Mouse (Mus musculus) retina, postnatal 7 days (tissue): ENCODE measurements around the gene Irf3.

Experiments
- DNase-seq: peaks from one replicate; pipeline ENCODE4 v3.0.0-alpha.2; 2012; ENCODE audit warnings: low read depth, low spot score

Irf3 gene

DNA sequence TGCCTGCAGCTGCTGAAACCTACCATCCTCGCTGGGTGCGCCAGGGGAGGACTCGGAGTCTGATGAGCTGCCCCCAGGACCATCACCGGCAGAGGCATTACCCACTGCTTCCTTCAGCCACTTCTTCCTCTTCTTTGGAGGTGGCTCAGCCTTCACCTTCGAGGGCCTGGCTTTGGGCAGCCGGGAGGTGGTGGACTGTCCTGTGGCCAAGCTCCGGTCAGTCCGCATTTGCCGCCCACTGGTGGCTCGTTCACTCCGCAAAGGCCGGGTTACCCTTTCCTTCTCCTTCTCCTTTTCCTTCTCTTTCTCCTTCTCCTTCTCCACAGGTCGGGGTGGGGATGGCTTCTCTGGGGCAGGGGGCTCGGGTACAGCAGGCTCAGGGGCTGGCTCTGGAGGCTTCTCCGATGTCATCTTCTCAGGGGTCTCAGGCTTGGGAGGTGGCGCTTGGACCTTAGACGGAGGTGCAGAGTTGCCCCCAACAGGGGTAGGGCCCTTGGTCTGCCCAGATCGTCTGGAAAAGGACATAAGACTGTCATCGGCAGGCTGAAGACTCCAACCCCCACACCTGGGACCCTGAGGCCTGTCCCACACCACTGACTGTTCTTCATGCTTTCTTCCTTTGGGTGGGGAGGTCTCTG is 36.4 kb downstream of the Irf3 start:
- no peak for DNase-seq

- no peak for DNase-seq
Observed at GRCm38 (mm10) chr7:45035631-45036030, 38.2 kb downstream of the Irf3 start.

GRCm38 (mm10) chr7:45036702-45037101 is 39.3 kb downstream of the Irf3 start:
- no peak for DNase-seq

- no peak for DNase-seq
Observed at GRCm38 (mm10) chr7:45037720-45038361, 40.4 kb downstream of the Irf3 start.

- DNase-seq, result no peak
Observed at GRCm38 (mm10) chr7:45038411-45038810, 41.0 kb downstream of the Irf3 start.

DNA sequence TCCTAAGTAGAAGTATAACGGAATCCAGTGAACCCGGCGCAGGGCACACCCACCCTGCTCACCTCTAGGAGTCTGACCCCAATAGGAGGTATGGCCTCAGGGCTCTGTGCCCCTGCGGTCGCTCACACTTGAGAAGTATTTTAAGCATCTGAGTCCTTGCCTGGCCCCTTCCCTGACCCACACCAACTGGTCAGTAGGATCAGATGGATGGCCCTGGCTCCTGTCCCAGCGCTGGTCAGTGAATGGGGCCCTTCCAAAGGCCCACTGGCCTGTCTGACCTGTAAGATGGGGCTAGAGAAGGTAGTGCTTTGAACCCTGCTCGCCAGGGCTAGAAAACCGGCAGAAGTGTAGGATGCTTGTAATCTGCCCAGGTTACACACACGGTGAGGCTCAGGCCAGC is 43.4 kb downstream of the Irf3 start:
- no peak for DNase-seq

DNA sequence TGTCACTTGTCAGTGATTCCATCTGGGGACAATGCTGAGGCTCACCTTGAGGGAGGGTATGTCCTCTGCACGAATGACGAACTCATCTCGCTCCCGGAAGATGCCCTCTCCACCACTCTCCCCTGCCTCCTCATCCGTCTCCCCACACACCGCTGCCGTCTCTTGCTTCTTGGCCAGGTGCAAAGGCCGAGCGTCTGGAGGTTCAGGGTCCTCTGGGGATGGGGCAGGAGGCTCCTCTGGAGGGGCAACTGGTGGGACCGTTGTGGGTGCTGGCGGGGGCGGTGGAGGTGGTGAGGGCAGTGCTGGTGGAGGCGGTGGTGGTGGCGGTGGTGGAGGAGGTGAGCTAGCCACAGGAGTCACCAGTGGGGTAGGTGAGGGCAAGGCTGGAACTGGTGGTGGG is 45.9 kb downstream of the Irf3 start:
- DNase-seq, result no peak

GRCm38 (mm10) chr7:45045741-45046140 is 48.3 kb downstream of the Irf3 start:
- no peak for DNase-seq

DNA sequence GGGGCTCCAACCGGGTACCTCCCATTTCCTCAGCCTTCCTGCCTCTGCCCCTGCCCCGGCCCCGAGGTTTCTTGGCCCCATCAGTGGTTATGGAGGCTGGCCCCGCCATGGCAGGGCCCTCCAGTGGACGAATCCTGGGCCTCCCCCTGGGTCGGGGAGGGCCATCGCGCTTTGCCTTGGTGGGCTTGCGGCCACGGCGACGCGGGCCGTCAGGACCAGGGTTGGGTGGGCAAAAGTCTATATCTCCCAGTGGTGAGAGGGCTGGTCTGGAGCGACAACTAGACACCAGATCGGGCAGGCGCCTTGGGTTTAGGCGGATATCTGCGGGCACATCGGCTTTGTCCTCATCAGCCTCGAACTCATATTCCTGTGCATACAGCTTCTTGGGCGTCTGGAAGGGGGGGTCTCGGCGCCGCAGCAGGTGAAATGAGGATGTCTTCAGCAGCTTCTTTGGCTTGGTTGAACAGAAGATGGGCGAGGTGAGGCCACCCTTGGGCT is 49.5 kb downstream of the Irf3 start:
- DNase-seq, result no peak

DNA sequence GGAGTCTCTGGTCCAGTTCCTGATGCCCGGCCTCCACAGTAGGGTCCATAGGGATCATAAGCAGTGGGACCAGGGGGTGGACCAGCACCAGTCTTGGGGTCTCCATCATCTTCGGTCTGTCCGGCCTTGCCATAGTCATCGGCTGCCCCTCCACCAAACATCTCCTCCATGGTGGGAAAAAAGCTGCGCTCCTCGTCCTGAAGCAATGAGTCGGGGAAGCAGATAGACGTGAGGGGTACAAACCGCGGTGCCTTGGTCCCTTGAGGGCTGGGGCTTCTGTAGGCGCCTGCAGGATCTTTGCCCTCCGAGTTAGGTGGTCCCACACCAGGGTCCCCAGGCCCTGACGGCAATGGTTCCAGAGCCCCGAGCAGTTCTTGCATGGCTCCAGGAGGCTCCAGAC is 50.0 kb downstream of the Irf3 start:
- DNase-seq, result no peak

- no peak for DNase-seq
Observed at GRCm38 (mm10) chr7:45048001-45048890, 50.8 kb downstream of the Irf3 start.

DNA sequence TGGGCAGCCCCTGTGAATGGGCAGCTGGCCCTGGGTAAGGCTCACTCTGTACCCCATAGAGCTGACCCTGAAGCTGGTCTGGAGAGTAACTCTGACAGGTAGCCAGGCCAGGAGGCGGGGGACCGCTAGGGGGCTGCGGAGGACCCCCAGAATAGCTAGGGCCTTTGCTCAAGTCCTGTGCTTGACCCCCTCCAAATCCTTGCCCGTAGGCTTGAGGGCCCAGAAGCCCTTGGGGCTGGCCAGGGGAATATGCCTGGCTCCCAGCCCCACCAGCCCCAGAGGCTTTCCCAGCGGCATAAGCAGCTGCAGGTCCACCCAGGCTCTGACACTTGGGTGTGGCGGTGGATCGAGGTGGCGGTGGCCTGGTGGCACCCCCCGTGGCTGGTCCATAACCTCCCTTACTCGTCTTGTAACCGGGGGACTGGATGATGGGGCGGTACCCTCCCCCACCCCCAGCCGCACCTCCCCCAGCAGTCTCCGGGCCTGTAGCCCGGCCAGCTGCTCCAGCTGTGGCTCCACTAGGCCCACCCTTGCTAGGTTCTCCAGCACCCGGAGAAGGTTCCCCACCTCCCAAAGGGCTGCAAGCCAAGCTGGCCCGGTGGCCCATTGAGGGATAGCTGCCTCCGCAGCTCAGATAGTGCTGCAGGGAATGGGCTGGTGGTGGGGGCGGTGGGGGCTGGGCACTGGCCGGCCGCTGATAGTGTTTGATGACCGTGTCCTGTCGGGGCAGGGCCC is 51.6 kb downstream of the Irf3 start:
- DNase-seq, result no peak

DNA sequence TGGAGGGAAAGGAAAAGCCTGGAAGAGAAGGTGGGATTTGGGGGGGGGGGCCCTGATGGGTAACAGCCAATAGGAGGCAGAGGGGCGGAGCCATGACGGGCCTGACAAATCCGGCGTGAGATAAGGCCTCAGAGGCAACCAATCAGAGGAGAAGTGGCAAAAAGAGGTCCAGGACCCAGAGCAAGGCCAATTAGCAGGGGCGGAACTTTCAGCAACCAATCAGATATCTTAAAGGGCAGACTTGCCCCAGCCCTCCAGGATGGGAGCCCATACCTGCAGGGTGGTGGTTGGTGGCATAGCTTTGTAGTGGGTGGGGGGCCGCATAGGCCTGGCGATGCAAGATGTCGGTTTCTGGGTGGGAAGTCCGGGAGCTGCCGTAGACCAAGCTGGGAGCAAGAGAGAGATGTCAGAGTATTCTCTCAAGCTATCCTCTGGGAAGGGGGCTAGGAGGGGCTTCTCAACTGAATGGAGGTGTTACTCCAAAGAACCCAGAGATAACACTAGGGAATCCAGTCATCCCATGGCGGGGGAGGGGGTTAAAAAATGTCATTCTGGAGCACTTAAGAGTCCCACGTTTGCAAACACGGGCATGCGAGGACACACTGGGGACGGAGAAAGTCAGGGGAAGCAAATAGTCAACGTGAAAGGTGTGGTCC is 53.6 kb downstream of the Irf3 start:
- peak; percentile 76 for DNase-seq

DNA sequence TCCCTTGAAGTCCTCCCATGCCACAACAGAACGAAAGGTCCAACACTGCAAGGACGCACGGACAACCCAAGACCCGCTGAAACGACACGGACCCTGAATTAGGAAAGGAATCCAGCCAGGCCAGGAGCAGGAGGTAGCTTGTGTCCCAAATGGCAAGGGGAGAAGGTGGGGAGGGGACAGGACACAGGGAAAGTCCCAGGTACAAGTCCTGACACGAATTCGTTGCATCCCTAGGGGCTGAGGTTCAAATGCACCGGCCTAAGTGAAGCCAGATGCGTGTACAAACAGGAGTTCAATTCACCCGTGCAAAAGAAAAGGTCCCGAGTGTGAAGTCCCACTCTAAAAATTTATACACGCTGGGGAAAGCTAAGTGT is 54.1 kb downstream of the Irf3 start:
- no peak for DNase-seq
